ENCODE assay signal across 17 mouse cellular contexts in the genomic region with DNA sequence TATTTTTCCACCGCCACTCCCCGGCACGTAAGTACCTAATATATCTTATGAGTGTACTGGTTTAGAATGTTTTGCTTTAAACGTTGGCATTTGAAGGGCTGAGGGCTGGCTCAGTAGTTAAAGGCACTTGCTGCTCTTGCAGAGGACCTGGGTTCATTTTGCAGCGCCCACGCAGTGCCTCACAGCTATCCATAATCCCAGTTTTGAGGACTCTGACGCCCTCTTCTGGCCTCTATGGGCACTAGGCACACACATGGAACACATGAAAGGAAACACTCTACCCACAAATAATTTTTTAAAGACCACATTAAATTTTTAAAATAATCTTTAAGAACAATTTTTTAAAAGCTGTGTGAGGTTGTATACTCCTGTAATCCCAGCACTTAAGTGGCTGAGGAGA. TPM values are rescaled to one million over a fixed set of nuclear protein-coding genes. Genes with fewer than 3 reads are reported as not detected.
"Had no signal": no experiment of that assay in that cellular context is flagged by ENCODE, and none has a peak within 500 bp of the region (broad histone marks: within the 10 kb centered on the region; RNA-seq: fewer than 3 reads in every experiment).

No protein-coding gene starts in this region.

- ATAC-seq: midbrain, embryonic 15.5 days had no signal

- H3K4me2 ChIP-seq: limb, embryonic 12.5 days; lung, embryonic 15.5 days; midbrain, embryonic 15.5 days; stomach, embryonic 15.5 days had no signal

- H3K27me3 ChIP-seq: limb, embryonic 12.5 days; lung, embryonic 15.5 days; midbrain, embryonic 15.5 days; stomach, embryonic 15.5 days had no signal

- H3K9me3 ChIP-seq: limb, embryonic 12.5 days; lung, embryonic 15.5 days; midbrain, embryonic 10.5 days; midbrain, embryonic 15.5 days; stomach, embryonic 15.5 days had no signal

- H3K36me3 ChIP-seq: limb, embryonic 12.5 days; lung, embryonic 15.5 days; midbrain, embryonic 10.5 days; midbrain, embryonic 15.5 days; stomach, embryonic 15.5 days had no signal

- H3K27ac ChIP-seq: limb, embryonic 12.5 days; lung, embryonic 15.5 days; midbrain, embryonic 10.5 days; midbrain, embryonic 15.5 days; stomach, embryonic 15.5 days had no signal

- H3K4me3 ChIP-seq: limb, embryonic 12.5 days; lung, embryonic 15.5 days; midbrain, embryonic 10.5 days; midbrain, embryonic 15.5 days; stomach, embryonic 15.5 days had no signal

- DNase-seq: kidney, adult 11 months; kidney, postnatal 14 days; layer of hippocampus, postnatal 36 days; right cerebral cortex, postnatal 14 days had no signal

- H3K9ac ChIP-seq: limb, embryonic 12.5 days; lung, embryonic 15.5 days; midbrain, embryonic 15.5 days; stomach, embryonic 15.5 days had no signal

- H3K4me1 ChIP-seq: limb, embryonic 12.5 days; stomach, embryonic 15.5 days had no signal

RNA-seq across cellular contexts. Expression of a gene that starts 44.6 kb away (rescaled TPM):
- total RNA-seq: layer of hippocampus, postnatal 36 days; left cerebral cortex, postnatal 36 days; liver, adult 2 months; megakaryocyte, adult 5-6 weeks had no signal
- polyA plus RNA-seq: kidney, embryonic 14.5 days; large intestine, adult 2 months; limb, embryonic 12.5 days; liver, adult 2 months; liver, embryonic 16.5 days; lung, embryonic 15.5 days; midbrain, embryonic 10.5 days; midbrain, embryonic 15.5 days; neural tube, embryonic 14.5 days; spleen, adult 2 months; stomach, embryonic 15.5 days had no signal
